Mouse (Mus musculus): ENCODE data around the gene Peli2. TPM values are rescaled to one million over a fixed set of nuclear protein-coding genes. Genes with fewer than 3 reads are reported as not detected.

The Peli2 gene
- polyA plus RNA-seq, 1 experiment from 2014 or later: 16.0 TPM

DNA sequence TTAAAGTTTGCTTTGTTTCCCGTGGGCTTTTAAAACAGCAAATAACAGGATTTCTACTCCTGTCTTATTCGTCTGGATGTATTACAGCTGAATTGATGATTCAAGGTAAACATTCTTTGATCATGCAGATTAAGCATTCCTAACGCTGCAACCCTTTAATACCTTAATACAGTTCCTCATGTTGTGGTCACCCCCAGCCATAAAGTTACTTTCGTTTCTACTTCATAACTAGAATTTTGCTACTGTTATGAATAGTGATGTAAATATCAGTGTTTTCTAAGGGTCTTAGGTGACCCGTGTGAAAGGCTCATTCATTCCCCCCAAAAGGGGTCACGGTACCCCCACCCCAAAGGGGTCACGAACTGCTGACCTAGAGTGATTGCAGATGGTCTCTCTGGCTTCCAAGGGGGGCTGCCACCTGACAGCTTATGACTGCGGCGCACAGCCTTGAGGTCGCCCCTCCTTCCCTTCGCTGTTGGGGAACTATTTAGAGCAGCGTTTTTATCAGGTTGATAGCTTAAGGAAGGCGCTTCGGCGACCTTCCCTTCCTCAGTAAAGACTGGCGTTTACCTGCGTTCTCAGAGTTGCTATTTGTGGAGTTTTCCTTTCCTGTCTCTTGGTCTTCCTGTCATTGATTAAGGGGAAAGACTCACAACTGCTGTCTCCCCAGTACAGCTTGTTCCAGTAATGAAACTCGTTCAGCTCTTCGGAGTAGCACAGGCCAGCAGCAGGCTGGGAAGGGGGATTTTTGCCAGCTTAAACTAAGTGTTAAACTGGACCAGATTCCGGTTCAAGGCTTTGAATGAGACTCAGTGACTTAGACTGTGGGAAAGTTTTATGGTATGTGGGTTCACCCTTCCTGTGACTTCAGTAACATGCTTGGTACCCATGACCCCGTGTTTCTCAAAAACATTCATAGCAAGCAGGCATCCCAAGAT lies 12.5 kb downstream of the Peli2 start:
- no peak overlapping the region for H3K4me3 ChIP-seq (ENCODE audit: low read depth, low read length)
- no peak overlapping the region for H3K9ac ChIP-seq
- 22% methylated on average over 21 of the region's 21 CpGs for WGBS
- H3K27ac ChIP-seq (ENCODE audit: low read depth): no peak overlapping the region
- ATAC-seq (ENCODE audit: insufficient read depth): no peak
- H3K4me1 ChIP-seq (ENCODE audit: insufficient read depth): peaks cover 61% of the 10 kb centered on the region
- peak; percentile 33 for DNase-seq
- no peaks in the 10 kb centered on the region for H3K36me3 ChIP-seq (ENCODE audit: insufficient read depth)
- peak overlapping the region; percentile 45 for H3K4me2 ChIP-seq
- H3K27me3 ChIP-seq (ENCODE audit: insufficient read depth, low read length): no peaks in the 10 kb centered on the region
- no peak for TF ChIP-seq CTCF (IDR thresholded peaks at IDR 0.05; ENCODE audit: low read depth)
- no peaks in the 10 kb centered on the region for H3K9me3 ChIP-seq (ENCODE audit: low read depth, low read length)

DNA sequence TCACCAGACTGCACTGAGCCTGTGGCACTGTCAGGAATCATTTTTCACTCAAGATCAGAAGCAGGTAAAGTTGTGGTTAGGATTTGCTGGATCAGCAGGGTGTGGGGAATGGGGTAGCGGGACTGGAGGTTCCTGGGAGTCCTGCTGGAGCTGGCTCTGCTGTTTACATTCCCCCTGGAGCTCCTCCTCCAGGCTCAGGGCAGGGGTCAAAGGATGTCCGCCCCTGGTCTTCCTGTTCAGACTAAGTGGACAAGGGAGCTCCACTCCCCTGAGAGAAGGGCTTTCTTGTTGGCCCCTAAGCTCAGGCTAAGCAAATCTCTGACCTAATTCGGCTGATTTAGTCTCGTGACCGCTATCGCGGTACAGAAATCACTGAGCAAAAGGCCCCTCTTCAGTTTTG lies 13.7 kb downstream of the Peli2 start:
- Histone ChIP-seq H3K27ac (ENCODE audit: low read depth) (no peak overlapping the region; the same call in 1 of the 2 replicates), H3K4me3 (ENCODE audit: low read depth, low read length) (no peak overlapping the region), H3K4me2 (peak overlapping the region; percentile 40), H3K27me3 (ENCODE audit: insufficient read depth, low read length) (no peaks in the 10 kb centered on the region), H3K4me1 (ENCODE audit: insufficient read depth) (peaks cover 58% of the 10 kb centered on the region), H3K9ac (no peak overlapping the region), H3K9me3 (ENCODE audit: low read depth, low read length) (no peaks in the 10 kb centered on the region), H3K36me3 (ENCODE audit: insufficient read depth) (no peaks in the 10 kb centered on the region)
- TF ChIP-seq CTCF (IDR thresholded peaks at IDR 0.05; ENCODE audit: low read depth): no peak
- WGBS: 36% methylated on average over 7 of the region's 7 CpGs
- DNase-seq: peak; percentile 64
- no peak for ATAC-seq (ENCODE audit: insufficient read depth)

DNA sequence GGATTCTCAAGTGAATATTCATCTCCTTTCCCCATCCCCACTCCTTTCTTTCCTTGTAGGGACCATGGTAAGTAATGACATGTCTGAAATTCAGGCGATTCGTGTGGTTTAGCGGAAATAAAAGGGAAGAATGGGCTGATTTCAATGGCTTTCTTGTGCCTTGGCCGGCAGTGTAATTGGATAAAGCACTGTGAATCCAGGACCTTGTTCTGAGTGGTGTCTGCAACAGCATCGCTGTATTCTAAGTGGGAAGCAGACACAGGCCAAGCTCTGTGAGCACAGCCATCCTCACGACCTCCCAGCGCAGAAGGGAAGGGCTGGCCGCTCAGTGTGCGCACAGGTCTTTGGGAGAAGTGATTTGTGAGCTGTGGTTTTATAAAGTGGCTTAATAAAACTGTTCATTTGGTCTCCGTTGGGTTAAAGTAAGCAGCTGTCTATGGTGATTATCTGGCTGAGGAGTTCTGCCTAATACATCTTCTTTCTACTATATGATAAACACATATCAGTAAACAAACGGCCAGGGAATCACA lies 15.3 kb downstream of the Peli2 start:
- TF ChIP-seq CTCF (IDR thresholded peaks at IDR 0.05; ENCODE audit: low read depth): no peak
- H3K4me2 ChIP-seq: no peak overlapping the region
- H3K27ac ChIP-seq (ENCODE audit: low read depth): no peak overlapping the region; the same call in 1 of the 2 replicates
- no peaks in the 10 kb centered on the region for H3K9me3 ChIP-seq (ENCODE audit: low read depth, low read length)
- H3K36me3 ChIP-seq (ENCODE audit: insufficient read depth): no peaks in the 10 kb centered on the region
- no peak overlapping the region for H3K9ac ChIP-seq
- peaks cover 53% of the 10 kb centered on the region for H3K4me1 ChIP-seq (ENCODE audit: insufficient read depth)
- no peaks in the 10 kb centered on the region for H3K27me3 ChIP-seq (ENCODE audit: insufficient read depth, low read length)
- 42% methylated on average over 11 of the region's 11 CpGs for WGBS
- H3K4me3 ChIP-seq (ENCODE audit: low read depth, low read length): no peak overlapping the region
- ATAC-seq (ENCODE audit: insufficient read depth) (peak; percentile 35; the same call in 1 of the 2 replicates), DNase-seq (peak; percentile 72)

DNA sequence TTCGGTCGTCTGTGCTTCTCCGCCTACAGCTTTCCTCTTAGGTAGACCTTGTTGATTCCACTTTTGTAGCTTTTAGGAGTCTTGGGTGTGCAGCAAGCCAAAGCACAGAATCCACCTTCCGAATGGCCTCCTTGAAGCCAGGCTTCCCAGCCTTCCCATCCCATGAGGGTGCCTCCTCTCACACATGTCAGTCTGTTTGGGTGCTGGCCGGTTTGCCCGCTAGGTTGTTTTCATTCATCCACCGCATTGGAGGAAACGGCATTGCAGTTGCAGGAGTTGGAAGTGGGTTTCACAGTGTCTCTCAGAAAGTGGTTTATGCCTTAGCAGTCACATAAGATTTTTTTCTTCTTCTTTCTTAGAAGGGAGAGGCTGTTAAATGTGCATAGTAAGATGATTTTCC lies 17.1 kb downstream of the Peli2 start:
- DNase-seq (no peak), ATAC-seq (ENCODE audit: insufficient read depth) (no peak)
- H3K4me3 ChIP-seq (ENCODE audit: low read depth, low read length): no peak overlapping the region
- H3K4me1 ChIP-seq (ENCODE audit: insufficient read depth): peaks cover 37% of the 10 kb centered on the region
- no peaks in the 10 kb centered on the region for H3K9me3 ChIP-seq (ENCODE audit: low read depth, low read length)
- no peaks in the 10 kb centered on the region for H3K36me3 ChIP-seq (ENCODE audit: insufficient read depth)
- H3K4me2 ChIP-seq: no peak overlapping the region
- no peaks in the 10 kb centered on the region for H3K27me3 ChIP-seq (ENCODE audit: insufficient read depth, low read length)
- no peak for TF ChIP-seq CTCF (IDR thresholded peaks at IDR 0.05; ENCODE audit: low read depth)
- WGBS: 64% methylated on average over 8 of the region's 8 CpGs
- no peak overlapping the region for H3K27ac ChIP-seq (ENCODE audit: low read depth)
- no peak overlapping the region for H3K9ac ChIP-seq

DNA sequence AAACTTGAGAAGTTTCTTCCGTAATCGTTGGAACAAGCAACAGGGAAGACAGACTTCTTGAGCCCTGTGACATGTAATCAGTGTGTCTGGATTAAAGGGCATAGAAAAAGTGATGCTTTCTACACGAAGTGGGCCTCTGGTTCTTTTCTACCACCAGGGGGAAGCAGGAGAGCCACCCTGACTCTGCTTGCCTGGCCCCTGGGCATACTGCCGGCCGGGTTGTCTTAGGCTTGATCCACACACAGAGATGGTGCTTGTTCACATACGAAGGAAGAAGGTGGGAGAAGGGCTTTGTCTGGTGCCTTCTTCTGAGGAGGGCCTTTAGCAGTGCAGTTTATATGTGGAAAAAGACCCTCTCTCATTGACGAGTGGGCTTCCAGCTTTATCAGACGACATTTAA lies 17.5 kb downstream of the Peli2 start:
- WGBS: 51% methylated on average over 8 of the region's 8 CpGs
- Histone ChIP-seq H3K27me3 (ENCODE audit: insufficient read depth, low read length) (no peaks in the 10 kb centered on the region), H3K4me3 (ENCODE audit: low read depth, low read length) (no peak overlapping the region), H3K9ac (no peak overlapping the region), H3K9me3 (ENCODE audit: low read depth, low read length) (no peaks in the 10 kb centered on the region), H3K4me2 (no peak overlapping the region), H3K36me3 (ENCODE audit: insufficient read depth) (no peaks in the 10 kb centered on the region), H3K4me1 (ENCODE audit: insufficient read depth) (peaks cover 33% of the 10 kb centered on the region), H3K27ac (ENCODE audit: low read depth) (no peak overlapping the region)
- TF ChIP-seq CTCF (IDR thresholded peaks at IDR 0.05; ENCODE audit: low read depth): peak; percentile 81
- peak; percentile 81 for DNase-seq
- ATAC-seq (ENCODE audit: insufficient read depth): peak; percentile 42; the same call in 1 of the 2 replicates

DNA sequence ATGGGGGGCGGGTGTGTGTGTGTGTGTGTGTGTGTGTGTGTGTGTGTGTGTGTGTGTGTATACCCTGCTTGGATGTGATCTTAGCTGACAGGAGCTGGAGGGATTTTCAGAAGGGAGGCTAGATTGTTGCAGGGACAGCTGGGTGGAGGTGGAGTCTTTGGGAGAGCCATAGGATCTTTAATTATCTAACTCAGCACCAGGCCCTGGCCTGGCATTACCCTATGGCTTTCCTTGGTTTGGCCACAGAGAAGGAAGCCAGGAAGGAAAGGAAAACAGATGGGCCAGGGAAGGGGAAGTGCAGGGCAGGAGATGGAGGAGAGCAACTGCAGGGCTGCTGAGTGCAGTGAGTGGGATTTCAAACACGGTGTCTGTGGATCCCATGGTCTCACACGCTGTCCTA lies 18.8 kb downstream of the Peli2 start:
- H3K9me3 ChIP-seq (ENCODE audit: low read depth, low read length): no peaks in the 10 kb centered on the region
- TF ChIP-seq CTCF (IDR thresholded peaks at IDR 0.05; ENCODE audit: low read depth): no peak
- H3K27me3 ChIP-seq (ENCODE audit: insufficient read depth, low read length): no peaks in the 10 kb centered on the region
- ATAC-seq (ENCODE audit: insufficient read depth) (no peak), DNase-seq (no peak)
- no peaks in the 10 kb centered on the region for H3K36me3 ChIP-seq (ENCODE audit: insufficient read depth)
- no peak overlapping the region for H3K4me3 ChIP-seq (ENCODE audit: low read depth, low read length)
- H3K27ac ChIP-seq (ENCODE audit: low read depth): no peak overlapping the region
- no peak overlapping the region for H3K9ac ChIP-seq
- WGBS: 83% methylated on average over 3 of the region's 3 CpGs
- no peak overlapping the region for H3K4me2 ChIP-seq
- peaks cover 22% of the 10 kb centered on the region; the same call in 1 of the 2 replicates for H3K4me1 ChIP-seq (ENCODE audit: insufficient read depth)

DNA sequence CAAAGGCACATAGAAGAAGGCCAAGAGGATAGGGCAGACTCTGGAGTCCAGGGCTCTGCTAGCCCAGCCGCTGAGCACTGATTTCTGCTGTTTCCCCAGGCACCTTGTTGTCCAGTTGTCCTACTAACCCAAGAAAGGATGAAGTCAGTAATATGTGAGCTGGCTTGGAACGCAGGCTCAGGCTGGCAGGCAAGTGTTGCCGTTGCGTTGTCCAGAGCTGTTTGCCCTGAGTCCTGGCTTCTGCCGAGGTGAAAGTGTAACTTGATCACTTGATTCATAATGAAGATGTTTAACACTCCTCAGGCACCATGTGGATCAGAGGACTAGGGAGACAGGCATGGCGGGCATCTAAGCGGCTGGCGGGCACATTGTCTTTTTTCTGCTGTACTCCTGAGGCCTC lies 21.1 kb downstream of the Peli2 start:
- no peak overlapping the region for H3K4me3 ChIP-seq (ENCODE audit: low read depth, low read length)
- no peaks in the 10 kb centered on the region for H3K9me3 ChIP-seq (ENCODE audit: low read depth, low read length)
- WGBS: 72% methylated on average over 8 of the region's 8 CpGs

More for the DNA sequence above, 21.1 kb downstream of the Peli2 start:
- DNase-seq (no peak), ATAC-seq (ENCODE audit: insufficient read depth) (no peak)
- Histone ChIP-seq H3K27ac (ENCODE audit: low read depth) (no peak overlapping the region), H3K4me1 (ENCODE audit: insufficient read depth) (peaks cover 8% of the 10 kb centered on the region; the same call in 1 of the 2 replicates), H3K27me3 (ENCODE audit: insufficient read depth, low read length) (no peaks in the 10 kb centered on the region), H3K4me2 (no peak overlapping the region), H3K36me3 (ENCODE audit: insufficient read depth) (no peaks in the 10 kb centered on the region), H3K9ac (no peak overlapping the region)
- TF ChIP-seq CTCF (IDR thresholded peaks at IDR 0.05; ENCODE audit: low read depth): no peak
